Mouse (Mus musculus) effector memory CD4-positive, alpha-beta T cell, adult 7 months (primary cell): Measurements from ENCODE around the gene Tmem131. TPM values are rescaled to one million over a fixed set of nuclear protein-coding genes. Genes with fewer than 3 reads are reported as not detected.

Source experiments
- polyA plus RNA-seq: library from polyadenylated mRNA; unstranded; fragments of 100-300 nt; shearing (Covaris generic); gene quantifications from one replicate; pipeline ENCODE4 v1.2.1, GENCODE M21; 2017

Tmem131 gene
- polyA plus RNA-seq, result 21.4 TPM

DNA sequence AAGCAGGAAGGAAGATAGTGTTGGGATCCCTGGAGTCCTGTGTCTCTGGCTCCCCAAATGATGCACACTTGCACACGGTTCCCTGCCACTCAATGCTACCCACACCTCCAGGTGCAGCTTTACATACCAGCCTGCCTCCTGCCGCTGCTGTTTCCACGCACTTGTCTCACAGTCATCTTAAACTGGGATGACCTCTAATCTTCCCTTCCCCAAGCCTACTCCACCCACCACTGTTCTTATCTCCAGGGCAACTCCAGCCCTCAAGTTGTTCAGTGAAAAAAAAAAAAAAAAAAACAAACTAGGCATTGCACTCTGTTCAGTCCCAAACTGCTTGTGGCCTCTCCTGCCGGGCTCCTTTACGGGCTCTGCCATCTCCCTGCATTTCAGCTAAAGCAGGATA, at the start of gene Tmem131:
Gene Tmem131 (minus strand): TSS at position 14 of the 400 bp plus-strand sequence.

GRCm38 (mm10) chr1:36761568-36761967, 181.9 kb downstream of the Tmem131 start, which contains the start of gene Zap70:
Zap70 (plus strand) TSS chr1:36761798.

Other genes with a start within 250 kb of the Tmem131 start
- not detected for gene 4933424G06Rik, start 233.5 kb downstream of the Tmem131 start, polyA plus RNA-seq
- 62.8 TPM for gene Actr1b, start 229.2 kb downstream of the Tmem131 start, polyA plus RNA-seq
- 160 TPM for gene Zap70, start 181.9 kb downstream of the Tmem131 start, polyA plus RNA-seq
- 3.0 TPM for gene Vwa3b, start 82.9 kb upstream of the Tmem131 start, polyA plus RNA-seq